Mouse (Mus musculus) midbrain, embryonic 11.5 days (tissue): ENCODE measurements around the gene Ahcyl2. TPM values are rescaled to one million over a fixed set of nuclear protein-coding genes. Genes with fewer than 3 reads are reported as not detected.
A peak's percentile ranks its signal among the peaks of the same experiment; 100 is the strongest.

Experiments
- ATAC-seq: fragments of 200-750 bp; cut with Nextera tagmentation; 2 replicates; pipeline ENCODE4 v1.8.0; 2017; ENCODE audit warnings: moderate TSS enrichment, moderate library complexity; ENCODE audit not compliant: low FRiP score
- DNase-seq: peaks from one replicate; pipeline ENCODE4 v3.0.0; 2015; ENCODE audit warnings: low spot score; ENCODE audit errors: missing footprints
- H3K27ac ChIP-seq: fragments of 300-500 bp; sonication (generic); 2 replicates; pipeline ENCODE4 v1.5.1; 2014; ENCODE audit warnings: low read depth, low read length
- H3K27me3 ChIP-seq: fragments of 300-500 bp; sonication (generic); 2 replicates; pipeline ENCODE4 v1.6.1; 2014; ENCODE audit warnings: mild to moderate bottlenecking, low read length, moderate library complexity, mixed read lengths; ENCODE audit not compliant: control insufficient read depth, insufficient read depth
- H3K36me3 ChIP-seq: fragments of 300-500 bp; sonication (generic); 2 replicates; pipeline ENCODE4 v1.6.1; 2014; ENCODE audit warnings: mild to moderate bottlenecking, low read length, moderate library complexity, mixed read lengths; ENCODE audit not compliant: control insufficient read depth, insufficient read depth
- H3K4me1 ChIP-seq: fragments of 300-500 bp; sonication (generic); 2 replicates; pipeline ENCODE4 v1.6.1; 2014; ENCODE audit warnings: low read length; ENCODE audit not compliant: control insufficient read depth, insufficient read depth
- H3K4me2 ChIP-seq: fragments of 300-500 bp; sonication (generic); 2 replicates; pipeline ENCODE4 v1.6.1; 2014; ENCODE audit warnings: mild to moderate bottlenecking, moderate library complexity
- H3K4me3 ChIP-seq: fragments of 300-500 bp; sonication (generic); 2 replicates; pipeline ENCODE4 v1.5.1; 2014; ENCODE audit warnings: low read depth, low read length
- H3K9ac ChIP-seq: fragments of 300-500 bp; sonication (generic); 2 replicates; pipeline ENCODE4 v1.6.1; 2014; ENCODE audit warnings: low read length
- H3K9me3 ChIP-seq: fragments of 300-500 bp; sonication (generic); 2 replicates; pipeline ENCODE4 v1.6.1; 2016; ENCODE audit warnings: low read length; ENCODE audit not compliant: control insufficient read depth
- WGBS: fragments of 180-500 bp; shearing (Covaris S2); extraction: QIAGEN DNeasy Blood & Tissue Kit; methylation state at CpG from one replicate; pipeline ENCODE4 v1.1.7; 2014; 5-methylcytosine and 5-hydroxymethylcytosine counted together
- polyA plus RNA-seq: library from polyadenylated mRNA; unstranded; fragments of >200 nt; fragmentation: Nextera tagmentation; extraction: Ambion mirVana; gene quantifications from 2 replicates; pipeline ENCODE4 v1.2.1, GENCODE M21; 2014

Ahcyl2 gene
- polyA plus RNA-seq, result 11.3 and 11.8 TPM in 2 replicates

- Histone ChIP-seq H3K4me3 (peak within 1 kb of the TSS; percentile 79), H3K36me3 (no peaks in the 10 kb centered on the region), H3K27ac (peak within 1 kb of the TSS; percentile 58), H3K9ac (peak within 1 kb of the TSS; percentile 82), H3K9me3 (no peaks in the 10 kb centered on the region), H3K4me2 (peak within 1 kb of the TSS; percentile 74), H3K4me1 (peaks cover 4% of the 10 kb centered on the region), H3K27me3 (no peaks in the 10 kb centered on the region; the same call in 1 of the 2 replicates)
- DNase-seq (peak; percentile 98), ATAC-seq (peak; percentile 98)
- WGBS, result under 1% methylated on average over 53 of the region's 61 CpGs
Observed at GRCm38 (mm10) chr6:29767813-29768660, at the start of gene Ahcyl2. TSS of gene Ahcyl2 (plus strand) at chr6:29768011.

GRCm38 (mm10) chr6:29718894-29719329 is 48.9 kb upstream of the Ahcyl2 start:
- Histone ChIP-seq H3K9me3 (no peaks in the 10 kb centered on the region), H3K36me3 (no peaks in the 10 kb centered on the region), H3K4me2 (peak overlapping the region; percentile 52), H3K27ac (no peak overlapping the region), H3K9ac (peak overlapping the region; percentile 56), H3K4me3 (peak overlapping the region; percentile 23), H3K27me3 (0 out of 2 replicates have a peak, but pooled peaks cover 2% of the 10 kb centered on the region), H3K4me1 (peaks cover 20% of the 10 kb centered on the region)
- 1% methylated on average over 15 of the region's 15 CpGs for WGBS
- peak; percentile 81 for ATAC-seq
- DNase-seq, result peak; percentile 94

GRCm38 (mm10) chr6:29721890-29722289 is 45.9 kb upstream of the Ahcyl2 start:
- ATAC-seq, result no peak
- Histone ChIP-seq H3K9ac (no peak overlapping the region), H3K9me3 (no peaks in the 10 kb centered on the region), H3K4me2 (no peak overlapping the region), H3K4me1 (peaks cover 20% of the 10 kb centered on the region), H3K36me3 (no peaks in the 10 kb centered on the region), H3K27me3 (0 out of 2 replicates have a peak, but pooled peaks cover 2% of the 10 kb centered on the region), H3K4me3 (no peak overlapping the region), H3K27ac (no peak overlapping the region)
- DNase-seq, result peak; percentile 69
- WGBS, result 81% methylated on average over 2 of the region's 2 CpGs

GRCm38 (mm10) chr6:29726576-29727200 is 41.1 kb upstream of the Ahcyl2 start:
- no peaks in the 10 kb centered on the region for H3K9me3 ChIP-seq
- H3K4me3 ChIP-seq, result no peak overlapping the region
- no peak for ATAC-seq
- no peak overlapping the region for H3K4me2 ChIP-seq
- no peaks in the 10 kb centered on the region for H3K27me3 ChIP-seq
- no peaks in the 10 kb centered on the region for H3K36me3 ChIP-seq
- no peaks in the 10 kb centered on the region for H3K4me1 ChIP-seq
- H3K9ac ChIP-seq, result no peak overlapping the region
- WGBS, result 79% methylated on average over 1 of the region's 1 CpGs
- H3K27ac ChIP-seq, result no peak overlapping the region
- DNase-seq, result no peak

GRCm38 (mm10) chr6:29728035-29728434 is 39.8 kb upstream of the Ahcyl2 start:
- no peak overlapping the region for H3K4me2 ChIP-seq
- WGBS, result 92% methylated on average over 3 of the region's 3 CpGs
- no peaks in the 10 kb centered on the region for H3K4me1 ChIP-seq
- no peak for DNase-seq
- no peak overlapping the region for H3K27ac ChIP-seq
- H3K36me3 ChIP-seq, result no peaks in the 10 kb centered on the region
- no peak for ATAC-seq
- no peaks in the 10 kb centered on the region for H3K27me3 ChIP-seq
- no peaks in the 10 kb centered on the region for H3K9me3 ChIP-seq
- H3K4me3 ChIP-seq, result no peak overlapping the region
- H3K9ac ChIP-seq, result no peak overlapping the region

- Histone ChIP-seq H3K36me3 (no peaks in the 10 kb centered on the region), H3K4me3 (no peak overlapping the region), H3K4me1 (no peaks in the 10 kb centered on the region), H3K4me2 (no peak overlapping the region), H3K27me3 (no peaks in the 10 kb centered on the region), H3K9me3 (no peaks in the 10 kb centered on the region), H3K9ac (no peak overlapping the region), H3K27ac (no peak overlapping the region)
- DNase-seq (no peak), ATAC-seq (no peak)
- 81% methylated on average over 1 of the region's 1 CpGs for WGBS
Observed at GRCm38 (mm10) chr6:29729491-29729890, 38.3 kb upstream of the Ahcyl2 start.

GRCm38 (mm10) chr6:29735336-29735688 is 32.5 kb upstream of the Ahcyl2 start, which contains the start of gene Smo:
TSS of gene Smo (plus strand) at chr6:29735503.
- Histone ChIP-seq H3K27ac (peak within 1 kb of the TSS; percentile 91), H3K9ac (peak within 1 kb of the TSS; percentile 99), H3K4me2 (peak within 1 kb of the TSS; percentile 67), H3K36me3 (no peaks in the 10 kb centered on the region), H3K4me3 (peak within 1 kb of the TSS; percentile 96), H3K4me1 (peaks cover 7% of the 10 kb centered on the region), H3K27me3 (no peaks in the 10 kb centered on the region), H3K9me3 (no peaks in the 10 kb centered on the region)
- 0% methylated on average over 24 of the region's 30 CpGs for WGBS
- peak; percentile 96 for ATAC-seq
- no peak for DNase-seq

- H3K27me3 ChIP-seq, result no peaks in the 10 kb centered on the region
- no peaks in the 10 kb centered on the region for H3K36me3 ChIP-seq
- no peaks in the 10 kb centered on the region for H3K9me3 ChIP-seq
- H3K4me2 ChIP-seq, result peak overlapping the region; percentile 67
- H3K27ac ChIP-seq, result peak overlapping the region; percentile 91
- under 1% methylated on average over 73 of the region's 75 CpGs for WGBS
- ATAC-seq (peak; percentile 84), DNase-seq (peak; percentile 98)
- peak overlapping the region; percentile 99 for H3K9ac ChIP-seq
- peak overlapping the region; percentile 96 for H3K4me3 ChIP-seq
- H3K4me1 ChIP-seq, result peaks cover 7% of the 10 kb centered on the region
Observed at GRCm38 (mm10) chr6:29735689-29736451, 31.9 kb upstream of the Ahcyl2 start.
